Mouse (Mus musculus) granulocyte monocyte progenitor cell, adult 5-6 weeks (primary cell): ENCODE data around the gene Tdpoz5. TPM values are rescaled to one million over a fixed set of nuclear protein-coding genes. Genes with fewer than 3 reads are reported as not detected.
"Not testable (repeated sequence)": the region's sequence is repeated elsewhere in the genome, so short reads cannot be mapped to it uniquely, and the experiment has no call there.

Experiments used
- ATAC-seq: replicated peaks from 2 replicates; pipeline ENCODE4 v1.8.0; 2016; ENCODE audit warnings: mild to moderate bottlenecking, moderate TSS enrichment, inconsistent platforms; ENCODE audit not compliant: poor library complexity, severe bottlenecking
- total RNA-seq, 2 experiments: library from RNA; stranded (forward) in 1 of 2; stranded (reverse) in 1 of 2; fragments of 200-712, 200-1000 nt in 1 of 2; fragments of >200 nt in 1 of 2; fragmentation: Nextera tagmentation in 1 of 2; gene quantifications; 2 replicates each; pipeline ENCODE4 v1.2.3; 2014 to 2017

The Tdpoz5 gene
- total RNA-seq (2014; fragmentation: Nextera tagmentation): not detected in 2 replicates
- not detected in 2 replicates for total RNA-seq (2017)

DNA sequence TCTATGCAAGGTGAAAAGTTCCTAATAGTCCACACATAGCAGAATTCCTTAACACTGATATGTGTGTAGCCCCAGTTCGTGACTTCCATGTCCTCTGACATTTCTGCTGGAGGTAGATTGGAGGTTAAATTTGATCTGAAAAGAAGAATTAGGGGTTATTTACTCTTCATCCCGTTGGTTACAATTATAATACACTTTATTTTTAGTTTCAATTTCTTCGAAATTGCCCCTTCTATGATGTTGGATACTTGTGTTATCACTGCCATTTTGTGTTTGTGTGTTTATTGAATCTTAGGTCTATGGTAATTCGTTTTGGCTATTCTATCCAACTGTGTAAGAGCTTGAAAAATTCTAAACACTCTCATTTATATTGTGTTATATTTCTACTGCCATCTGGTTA is at the start of gene Tdpoz5:
Tdpoz5 (minus strand) TSS at position 101 of the 400 bp plus-strand sequence.
- ATAC-seq: not testable (repeated sequence)

DNA sequence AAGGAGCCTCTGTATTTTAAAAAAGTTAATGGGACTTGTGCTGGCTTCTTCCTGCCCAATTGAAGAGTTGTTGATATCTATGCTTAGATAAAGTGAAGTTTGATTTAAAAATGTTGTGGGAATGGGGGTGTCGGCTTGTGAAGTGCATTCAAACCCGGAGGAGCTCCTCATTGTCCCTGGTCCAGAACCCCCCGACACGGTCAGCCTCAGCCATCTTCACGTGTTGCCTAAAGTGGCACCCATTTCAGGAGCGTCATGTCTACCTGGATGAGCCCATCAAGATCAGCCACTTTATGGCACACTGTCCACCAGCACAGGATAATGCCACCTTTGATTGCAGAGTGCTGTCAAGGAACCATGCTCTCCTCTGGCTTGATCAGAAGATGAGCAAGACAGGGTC is 7.8 kb upstream of the Tdpoz5 start:
- not testable (repeated sequence) for ATAC-seq

DNA sequence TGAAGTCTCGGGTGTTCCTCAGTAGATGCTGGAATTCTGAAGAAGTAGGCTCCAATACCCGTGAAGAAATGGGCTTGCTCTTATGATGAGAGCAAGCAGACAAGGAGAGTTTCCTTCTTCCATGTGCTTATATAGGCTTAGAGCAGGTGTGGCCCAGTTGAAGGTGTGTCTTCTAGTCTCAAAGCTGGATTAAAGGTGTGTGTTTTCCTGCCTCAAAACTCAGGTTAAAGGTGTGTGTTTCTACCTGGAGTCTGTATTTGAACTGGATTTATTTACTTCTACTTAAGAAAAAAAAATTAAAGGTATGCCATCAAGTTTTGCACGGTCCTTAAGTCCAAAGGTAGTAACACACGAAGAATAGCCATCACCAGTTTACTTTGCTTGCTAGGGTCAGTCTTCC is 17.7 kb downstream of the Tdpoz5 start, which contains the start of gene Gm9117:
Gm9117 (minus strand) TSS at position 101 of the 400 bp plus-strand sequence.
- ATAC-seq: not testable (repeated sequence)

DNA sequence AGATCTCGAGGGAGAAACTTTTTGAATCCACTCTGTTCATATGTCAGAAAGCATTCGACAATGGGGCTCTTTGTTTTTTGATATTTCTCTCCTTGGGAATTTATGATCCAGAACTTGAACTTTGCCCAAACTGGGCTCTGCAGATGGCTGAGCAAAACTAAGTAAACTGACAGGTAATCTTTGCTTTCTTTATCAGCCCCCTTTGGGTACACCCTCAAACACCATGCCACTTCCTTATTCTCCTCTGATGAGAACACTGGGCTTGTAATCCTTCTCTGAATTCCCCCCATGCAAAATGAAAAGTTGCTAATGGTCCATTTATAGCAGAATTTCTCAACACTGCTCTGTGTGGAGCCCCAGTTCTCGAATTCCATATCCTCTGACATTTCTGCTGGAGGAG is 22.7 kb downstream of the Tdpoz5 start:
- ATAC-seq: not testable (repeated sequence)

Other genes starting within 250 kb of the Tdpoz5 start
- gene Gm5773, start 188.3 kb downstream of the Tdpoz5 start, total RNA-seq (2014; fragmentation: Nextera tagmentation): not detected in 2 replicates
- not detected in 2 replicates for gene Gm5773, start 188.3 kb downstream of the Tdpoz5 start, total RNA-seq (2017)
- gene Tdpoz4, start 164.9 kb downstream of the Tdpoz5 start, total RNA-seq (2014; fragmentation: Nextera tagmentation): not detected in 2 replicates
- gene Tdpoz4, start 164.9 kb downstream of the Tdpoz5 start, total RNA-seq (2017): not detected in 2 replicates
- not detected in 2 replicates for gene Tdpoz3, start 135.3 kb downstream of the Tdpoz5 start, total RNA-seq (2014; fragmentation: Nextera tagmentation)
- not detected in 2 replicates for gene Tdpoz3, start 135.3 kb downstream of the Tdpoz5 start, total RNA-seq (2017)
- gene Gm9117, start 17.8 kb downstream of the Tdpoz5 start, total RNA-seq (2014; fragmentation: Nextera tagmentation): not detected in 2 replicates
- gene Gm9117, start 17.8 kb downstream of the Tdpoz5 start, total RNA-seq (2017): not detected in 2 replicates
- not detected in 2 replicates for gene Gm9125, start 93.6 kb upstream of the Tdpoz5 start, total RNA-seq (2014; fragmentation: Nextera tagmentation)
- not detected in 2 replicates for gene Gm9125, start 93.6 kb upstream of the Tdpoz5 start, total RNA-seq (2017)
- gene Gm10697, start 111.3 kb upstream of the Tdpoz5 start, total RNA-seq (2014; fragmentation: Nextera tagmentation): not detected in 2 replicates
- not detected in 2 replicates for gene Gm10697, start 111.3 kb upstream of the Tdpoz5 start, total RNA-seq (2017)
- gene Gm10696, start 216.9 kb upstream of the Tdpoz5 start, total RNA-seq (2014; fragmentation: Nextera tagmentation): not detected in 2 replicates
- not detected in 2 replicates for gene Gm10696, start 216.9 kb upstream of the Tdpoz5 start, total RNA-seq (2017)
- not detected in 2 replicates for gene Gm5286, start 235.4 kb upstream of the Tdpoz5 start, total RNA-seq (2014; fragmentation: Nextera tagmentation)
- not detected in 2 replicates for gene Gm5286, start 235.4 kb upstream of the Tdpoz5 start, total RNA-seq (2017)